Mouse (Mus musculus) frontal cortex, postnatal 25 days (tissue): ENCODE measurements around the gene Galnt10.
A peak's percentile ranks its signal among the peaks of the same experiment; 100 is the strongest.

ENCODE experiments used
- DNase-seq, 2 experiments: peaks; one replicate each; pipeline ENCODE4 v3.0.0; 2022; ENCODE audit warnings: low spot score in 2 of 2

Galnt10 gene

DNA sequence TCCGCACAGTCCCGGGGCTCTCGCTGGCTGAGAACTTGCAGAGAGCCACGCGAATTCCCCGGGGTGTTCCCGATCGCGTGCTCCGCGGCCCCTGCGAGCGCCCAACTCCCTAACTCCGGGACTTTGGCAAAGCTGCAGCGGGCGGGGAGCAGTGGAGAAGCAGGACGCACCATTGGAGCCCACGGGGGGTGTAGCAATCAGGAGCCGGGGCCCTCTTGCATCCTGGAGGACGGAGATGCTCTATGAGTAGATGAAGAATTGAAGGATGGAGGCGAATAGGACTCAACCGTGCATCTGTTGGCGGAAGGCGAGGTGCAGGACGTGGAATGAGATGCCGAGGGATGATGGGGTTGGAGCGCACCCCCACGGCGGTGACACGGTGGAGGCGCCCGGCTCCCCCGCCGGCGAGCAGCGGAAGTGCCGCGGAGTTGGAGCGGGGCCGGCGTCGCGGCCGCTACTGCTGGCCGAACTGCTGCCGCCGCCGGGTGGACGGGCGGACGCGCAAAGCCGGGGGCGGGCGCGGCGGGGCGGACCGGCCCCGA is at the start of gene Galnt10:
Gene Galnt10, plus strand, starts transcription at position 425 of the 542 bp plus-strand sequence.
- DNase-seq = peak; percentile 76 to 80

DNA sequence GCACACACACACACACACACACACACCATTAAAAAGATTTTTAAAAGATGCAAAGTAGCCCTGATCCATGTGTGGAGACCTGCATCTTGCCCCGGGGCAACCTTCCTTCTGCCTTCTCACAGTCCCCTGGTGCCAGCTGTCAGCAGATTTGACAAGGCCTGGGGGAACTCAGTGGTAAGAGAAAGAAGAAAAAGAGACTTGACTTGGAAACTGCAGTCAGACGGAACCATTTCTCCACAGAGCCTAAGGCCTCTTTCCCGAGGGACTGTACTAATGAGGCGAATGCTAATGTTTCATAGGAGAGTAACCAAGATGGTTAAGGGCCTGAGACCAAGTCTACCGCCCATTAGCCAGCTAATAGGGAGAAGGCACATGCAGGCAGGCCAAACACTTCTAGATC is 49.3 kb upstream of the Galnt10 start:
- DNase-seq = no peak

DNA sequence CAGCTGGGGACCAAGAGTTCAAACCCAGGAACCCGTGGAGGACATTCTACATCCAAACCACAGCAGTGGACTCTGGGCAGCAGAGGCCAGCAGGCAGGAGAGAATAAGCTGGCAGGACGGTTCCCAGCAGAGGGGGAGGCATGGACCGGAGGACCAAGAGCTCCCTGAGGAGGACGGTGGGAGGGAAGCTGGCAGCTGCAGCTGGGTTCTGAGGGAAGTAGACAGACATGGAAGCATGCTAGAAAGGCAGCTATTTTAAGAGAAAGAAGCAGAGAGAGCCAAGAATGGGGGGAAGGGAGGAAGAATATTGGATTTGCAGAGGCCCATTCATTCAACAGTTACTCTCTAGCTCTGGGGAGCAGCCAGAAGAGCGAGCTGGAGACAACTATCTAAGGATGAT is 47.1 kb upstream of the Galnt10 start:
- peak; percentile 15 to 18 for DNase-seq

DNA sequence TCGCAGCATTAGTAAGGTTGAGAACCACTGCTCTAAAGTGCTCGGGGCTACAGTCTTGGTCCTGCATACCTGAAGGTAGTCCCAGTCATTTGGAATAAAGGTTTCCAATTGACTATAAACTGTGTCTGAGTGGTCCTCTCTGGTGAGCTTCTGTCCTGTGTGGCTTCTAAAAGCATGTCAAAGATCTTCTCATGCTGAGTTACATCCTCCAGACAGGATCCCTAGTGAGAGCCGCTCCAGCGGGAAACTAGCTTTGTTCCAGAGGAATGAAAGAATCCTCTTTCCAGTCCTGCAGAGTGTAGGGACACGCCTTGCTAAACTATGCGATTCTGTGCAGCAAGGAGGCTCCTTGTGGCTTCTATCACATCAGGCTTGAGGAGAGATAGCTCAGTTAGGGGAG is 45.9 kb upstream of the Galnt10 start:
- no peak for DNase-seq

DNA sequence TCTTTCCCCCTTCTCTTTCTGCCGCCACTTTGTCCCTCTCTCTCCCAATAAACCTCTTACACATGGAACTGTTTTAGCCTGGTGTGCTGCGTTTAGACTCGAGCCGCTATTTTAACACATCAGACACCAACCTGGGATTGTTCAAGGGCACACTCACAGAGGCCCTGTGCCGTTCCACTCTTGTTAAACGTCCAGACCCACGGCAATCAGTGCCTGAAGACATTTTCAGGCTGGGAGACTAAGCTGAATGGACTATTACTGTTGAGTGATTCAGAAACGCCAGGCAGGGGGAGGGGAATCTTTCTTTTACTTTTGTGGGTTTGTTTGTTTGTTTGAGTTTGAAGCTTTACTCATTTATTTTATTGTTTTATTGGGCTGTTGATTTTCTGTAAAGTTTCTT is 45.1 kb upstream of the Galnt10 start:
- DNase-seq = no peak

DNA sequence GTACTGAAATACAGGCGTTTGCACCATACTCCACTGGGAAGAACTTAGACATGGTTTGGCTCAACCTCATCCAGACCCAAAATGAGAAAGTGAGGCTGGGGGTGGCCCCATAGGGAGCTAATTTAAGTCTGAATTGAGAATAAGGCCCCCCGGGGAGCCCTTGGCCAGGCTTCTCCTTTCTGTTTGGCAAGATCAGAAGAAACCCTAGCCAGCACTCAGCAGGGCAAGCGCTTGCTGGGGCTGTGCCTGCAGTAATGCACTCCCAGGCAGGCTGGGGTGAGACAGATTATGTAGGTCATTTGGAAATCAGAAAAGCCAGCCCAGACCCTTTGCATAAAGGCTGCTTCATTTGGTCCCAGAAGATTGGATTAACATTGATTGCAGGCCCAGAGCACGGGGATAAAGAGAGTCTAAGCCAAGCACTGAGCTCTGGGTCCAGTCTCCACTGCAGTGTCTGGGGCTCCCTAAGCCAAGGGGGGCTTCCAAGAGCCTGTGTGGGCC is 44.6 kb upstream of the Galnt10 start:
- DNase-seq = peak; percentile 17 to 39

DNA sequence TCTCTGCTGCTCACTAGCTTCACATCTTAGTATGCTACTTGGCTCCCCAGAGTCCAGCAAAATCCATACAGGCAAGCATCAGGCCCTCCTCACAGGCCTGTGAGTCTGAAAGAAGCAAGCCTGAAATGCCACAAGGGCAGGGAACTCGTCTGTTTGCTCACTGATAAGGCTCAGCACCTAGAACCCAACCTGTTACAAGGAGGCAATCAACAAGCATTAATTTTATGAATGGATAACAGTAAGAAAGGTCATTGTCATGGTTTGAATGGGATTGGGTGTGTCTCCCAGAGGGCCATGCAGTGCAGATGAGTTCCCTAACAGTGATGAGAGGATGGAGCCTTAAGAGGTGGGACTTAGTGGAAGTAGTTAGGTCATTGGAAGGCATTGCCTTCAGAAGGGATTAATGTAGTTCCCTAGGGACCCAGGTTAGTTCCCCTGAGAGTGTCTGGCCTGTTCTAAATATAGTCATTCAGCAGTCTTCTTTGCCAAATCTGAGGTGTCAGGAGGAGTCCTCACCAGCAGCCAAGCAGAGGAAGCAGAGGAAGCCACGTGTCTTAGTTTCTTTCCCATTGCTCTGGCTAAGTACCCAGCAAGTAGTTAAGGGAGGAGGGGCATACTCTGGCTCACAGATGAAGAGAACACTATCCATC is 43.3 kb upstream of the Galnt10 start:
- no peak for DNase-seq

DNA sequence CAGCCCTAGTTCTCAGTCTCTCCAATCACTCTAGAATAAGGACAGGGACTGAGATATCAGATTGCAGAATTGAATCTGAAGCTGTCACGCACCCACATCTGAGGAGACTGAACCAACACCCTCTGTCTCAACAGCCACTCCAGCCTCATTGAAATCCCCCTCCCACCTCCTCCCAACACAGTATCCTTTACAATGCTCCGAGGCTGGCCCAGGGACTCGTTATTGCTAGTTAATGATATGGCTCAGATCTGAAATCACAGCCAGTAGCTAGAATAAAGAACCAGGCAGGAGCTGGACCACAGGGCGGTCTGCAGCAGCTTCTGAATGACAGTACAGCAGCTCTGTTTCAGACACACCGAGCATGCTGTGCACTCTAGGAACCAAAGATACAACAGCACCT is 40.2 kb upstream of the Galnt10 start:
- no peak for DNase-seq

DNA sequence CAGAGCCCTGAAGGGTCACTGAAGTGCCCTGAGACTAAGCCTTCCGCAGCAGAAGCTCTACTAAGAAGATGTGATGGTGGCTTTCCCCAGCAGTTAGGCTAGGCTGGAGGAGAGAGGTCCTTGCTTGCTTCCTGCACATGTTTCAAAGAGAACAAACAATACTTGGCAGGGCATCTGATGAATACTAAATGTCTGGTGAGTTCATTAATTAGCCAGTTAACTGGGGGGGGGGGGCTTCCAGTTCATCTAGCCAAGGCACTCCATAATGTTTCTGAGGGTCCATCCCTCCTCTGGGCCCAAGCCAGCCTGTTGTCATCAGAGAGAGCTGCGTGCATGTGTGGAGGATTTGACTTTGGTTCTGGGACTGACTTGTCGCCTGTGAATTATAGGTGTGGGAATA is 39.6 kb upstream of the Galnt10 start:
- no peak for DNase-seq

DNA sequence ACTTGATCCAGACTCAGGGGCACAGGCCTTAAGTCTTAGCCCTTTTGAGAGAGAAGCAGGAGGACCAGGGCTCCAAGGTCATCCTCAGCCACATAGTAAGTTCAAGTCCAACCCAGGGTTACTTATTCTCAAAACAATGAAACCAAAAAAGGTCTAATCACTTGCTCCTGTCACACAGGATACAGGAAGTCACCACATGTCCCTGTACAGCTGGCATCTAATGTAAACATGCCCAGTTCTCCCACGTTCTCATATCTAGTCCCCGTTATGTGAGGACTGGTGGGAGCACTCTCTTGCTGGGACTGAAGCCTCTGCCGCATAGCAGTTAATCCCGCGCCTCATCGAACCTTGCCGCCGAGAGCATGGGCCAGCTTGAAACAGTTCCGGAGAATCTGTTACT is 30.7 kb upstream of the Galnt10 start:
- DNase-seq = no peak

DNA sequence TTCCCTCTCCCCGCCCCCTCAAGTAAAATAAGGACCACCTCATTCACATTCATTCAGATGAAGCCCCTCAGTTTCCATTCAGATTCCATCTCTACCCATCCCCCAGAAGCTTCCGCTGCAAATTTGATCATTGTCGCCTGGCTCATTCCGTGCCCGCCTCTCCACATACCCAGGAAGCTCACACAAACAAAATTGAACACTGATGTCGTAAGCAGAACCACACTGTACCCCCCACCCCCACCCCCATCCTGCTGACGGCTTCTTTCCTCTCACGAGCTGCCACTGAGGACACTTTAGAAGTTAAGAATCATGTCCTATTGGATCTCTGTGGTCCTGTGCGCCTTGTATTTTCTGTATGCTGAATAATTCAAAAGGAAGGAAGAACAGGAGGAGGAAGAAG is 30.0 kb upstream of the Galnt10 start:
- DNase-seq = no peak

DNA sequence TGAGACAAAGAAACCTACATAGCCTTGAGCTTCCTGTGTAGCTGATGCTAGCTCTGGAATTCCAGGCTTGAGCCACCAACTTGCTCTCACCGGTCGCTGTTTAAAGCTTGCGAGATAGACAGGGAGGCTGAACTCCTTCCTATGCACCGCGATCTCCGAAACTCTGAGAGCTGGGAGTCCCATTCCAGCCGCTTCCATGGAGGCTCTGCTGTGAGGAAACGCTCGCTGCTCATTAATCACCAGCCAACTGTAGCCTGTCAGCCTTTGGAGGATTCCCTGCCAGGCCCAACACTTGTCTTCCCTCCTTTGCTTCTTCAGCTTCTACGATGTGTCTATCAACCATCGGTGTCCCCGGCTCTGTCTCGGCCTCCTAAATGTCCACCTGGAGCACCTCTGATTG is 29.4 kb upstream of the Galnt10 start:
- DNase-seq = no peak

DNA sequence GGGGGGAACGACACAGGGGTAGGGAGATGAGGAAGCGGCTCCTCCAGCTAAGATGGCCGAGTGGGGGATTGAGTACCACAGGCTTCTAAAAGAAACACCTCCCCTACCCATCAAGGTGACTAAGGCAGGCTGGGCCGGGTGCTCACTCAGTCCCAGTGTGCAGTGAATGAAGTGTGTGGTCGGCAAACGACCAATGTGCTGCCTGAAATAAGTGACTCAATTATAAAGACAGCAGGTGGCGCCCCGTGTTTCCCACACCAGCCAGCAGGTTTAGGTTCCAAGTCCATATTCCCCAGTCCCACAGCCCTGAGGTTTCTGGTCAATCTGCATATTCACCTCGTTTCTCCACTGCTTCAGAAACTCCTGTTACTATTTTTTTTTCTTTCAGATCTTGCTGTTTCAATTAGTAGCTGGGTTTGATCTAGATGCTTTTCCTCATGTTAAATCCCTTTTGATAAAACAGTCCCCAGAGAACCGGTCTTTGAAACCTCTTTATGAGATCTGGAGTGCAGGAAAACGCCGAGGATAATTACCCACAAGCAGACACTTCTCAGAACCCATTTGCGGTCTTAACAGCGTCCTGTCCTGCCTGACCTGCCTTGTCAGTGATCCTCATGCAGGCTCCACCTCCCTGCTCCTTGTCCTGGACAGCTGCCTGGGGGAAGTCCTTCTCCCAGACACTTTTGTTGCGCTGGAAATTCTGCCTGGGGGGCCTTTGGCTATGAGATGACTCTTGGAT is 27.5 kb upstream of the Galnt10 start:
- peak in 1 of 2 experiments; percentile 28 for DNase-seq

DNA sequence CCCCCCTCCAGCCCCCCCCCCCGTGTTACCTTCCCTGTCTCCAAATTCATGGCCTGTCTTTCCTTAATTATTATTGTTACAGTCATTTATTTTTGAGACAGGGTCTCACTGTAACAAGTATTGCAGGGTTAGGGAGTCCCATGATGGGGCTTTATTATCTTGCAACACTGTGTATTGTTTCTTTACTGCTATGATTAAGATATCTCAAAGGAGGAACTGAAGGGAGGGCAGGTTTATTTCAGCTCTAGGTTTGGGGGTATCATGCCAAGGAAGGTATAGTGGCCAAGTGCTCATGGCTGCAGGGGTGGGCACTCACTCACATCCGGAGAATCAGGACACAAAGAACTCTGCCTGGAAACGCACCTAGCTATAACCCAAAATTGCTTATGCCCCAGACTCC is 23.8 kb upstream of the Galnt10 start:
- no peak for DNase-seq

DNA sequence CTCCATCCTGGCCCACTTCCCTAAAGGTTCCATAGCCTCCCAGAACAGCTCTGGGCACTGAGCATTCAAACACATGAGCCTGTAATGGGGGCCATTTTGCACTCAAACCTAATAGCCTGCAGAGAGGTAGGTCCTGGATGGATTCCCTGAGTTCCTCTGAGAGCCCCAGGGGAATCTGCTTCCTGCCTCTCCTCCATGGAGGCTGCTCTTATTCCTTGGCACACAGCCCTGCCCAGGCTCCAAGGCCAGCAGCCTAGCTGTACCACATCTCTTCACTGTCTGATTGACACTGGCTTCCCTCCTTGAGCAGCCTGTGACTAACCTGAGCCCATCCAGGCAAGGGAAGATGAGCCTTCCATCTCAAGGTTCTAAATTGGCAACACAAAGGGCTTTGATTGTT is 23.4 kb upstream of the Galnt10 start:
- no peak for DNase-seq

DNA sequence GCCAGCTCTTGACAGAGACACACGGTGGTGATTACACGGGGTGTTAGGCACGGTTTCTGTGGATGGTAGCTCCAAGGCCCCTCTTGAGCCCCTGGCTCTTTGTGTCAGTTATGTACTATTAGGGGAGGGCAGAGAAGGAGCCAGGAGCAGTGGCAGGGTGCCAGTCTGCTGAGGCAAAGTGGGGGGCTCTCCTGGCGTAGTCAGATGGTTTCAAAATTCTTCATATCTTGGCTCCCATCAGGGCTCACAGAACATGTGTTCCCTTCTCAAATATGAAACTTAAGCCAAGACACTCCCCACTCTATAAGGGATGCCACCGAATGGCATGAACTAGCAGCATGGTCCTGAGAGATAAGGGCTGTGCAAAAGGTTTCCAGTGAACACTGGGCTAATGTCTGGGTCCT is 20.8 kb upstream of the Galnt10 start:
- DNase-seq = no peak

DNA sequence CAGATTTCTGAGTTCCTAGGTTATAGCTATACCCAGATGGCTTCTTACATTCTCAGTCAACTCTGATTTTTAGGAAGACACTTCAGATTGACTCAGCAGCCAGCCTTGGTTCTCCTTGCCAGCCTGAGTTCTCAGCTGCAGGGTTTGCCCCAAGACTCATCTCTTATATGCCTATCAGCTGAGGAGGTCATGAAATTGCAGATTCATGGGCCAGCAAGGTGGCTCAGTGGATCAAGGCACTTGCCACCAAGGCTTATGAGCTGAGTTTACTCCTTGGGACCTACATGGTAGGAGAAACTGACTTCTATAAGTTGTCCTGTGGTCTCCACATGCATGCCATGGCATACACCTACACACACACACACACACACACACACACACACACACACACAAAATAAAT is 19.8 kb upstream of the Galnt10 start:
- no peak for DNase-seq

DNA sequence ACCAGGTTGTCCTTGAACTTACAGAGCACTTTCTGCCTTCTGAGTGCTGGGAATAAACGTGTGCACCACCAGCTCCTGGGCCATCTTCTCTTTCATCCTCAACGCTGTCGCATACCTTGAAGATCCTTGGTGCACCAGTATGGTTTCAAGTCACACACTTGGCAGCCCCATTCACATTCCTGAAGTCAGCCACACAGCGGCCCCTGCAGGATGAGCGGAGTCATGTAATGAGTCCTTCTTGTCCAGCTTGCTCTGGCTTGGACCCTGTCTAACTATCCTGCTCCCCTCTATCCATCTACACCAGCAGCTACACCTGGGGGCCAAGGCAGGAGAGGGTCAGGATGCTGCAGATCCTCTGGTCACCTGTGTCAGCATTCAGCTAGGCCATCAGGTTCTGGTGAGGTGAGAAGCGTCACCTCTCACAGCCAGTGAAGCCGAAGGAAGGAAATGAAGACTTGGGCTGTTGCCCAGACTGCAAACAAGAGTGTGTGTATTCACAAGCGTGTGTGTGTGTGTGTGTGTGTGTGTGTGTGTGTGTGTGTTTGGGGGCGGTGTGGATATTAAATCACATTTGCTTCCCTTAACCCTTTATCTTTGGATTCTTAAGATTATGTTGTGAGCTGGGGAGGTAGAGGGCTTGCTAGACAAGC is 18.0 kb upstream of the Galnt10 start:
- no peak for DNase-seq

DNA sequence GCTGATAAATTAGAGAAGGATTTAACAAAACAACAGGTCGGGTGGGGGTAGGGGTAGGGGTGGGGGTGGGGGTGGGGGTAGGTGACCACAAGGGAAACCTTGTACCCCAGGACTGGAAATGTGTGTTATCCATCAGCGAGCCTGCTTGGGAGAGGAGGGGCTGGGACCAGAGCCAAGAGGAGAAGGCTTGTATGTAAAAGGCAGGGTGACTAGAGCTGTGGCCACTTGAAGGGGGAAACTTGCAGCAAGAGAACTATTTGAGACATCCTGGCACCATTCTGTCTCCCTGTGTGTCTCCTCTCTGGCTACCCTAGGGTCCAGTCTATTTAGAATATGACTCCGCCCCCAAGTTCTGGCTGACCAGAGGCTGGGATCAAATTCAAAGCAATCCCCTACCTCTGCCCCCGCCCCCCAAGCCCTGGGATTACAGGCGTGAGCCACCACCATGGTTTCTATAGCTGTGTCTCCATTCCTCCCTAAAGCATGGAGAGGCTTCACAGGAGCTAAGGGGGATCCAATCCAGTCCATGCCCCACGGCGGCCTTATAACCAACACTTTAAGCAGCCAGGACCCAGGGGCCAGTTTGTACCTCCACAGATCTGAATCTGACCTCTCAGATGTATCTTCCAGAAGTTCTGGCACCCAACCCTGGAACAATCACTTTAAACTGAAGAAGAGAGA is 13.3 kb upstream of the Galnt10 start:
- no peak for DNase-seq

DNA sequence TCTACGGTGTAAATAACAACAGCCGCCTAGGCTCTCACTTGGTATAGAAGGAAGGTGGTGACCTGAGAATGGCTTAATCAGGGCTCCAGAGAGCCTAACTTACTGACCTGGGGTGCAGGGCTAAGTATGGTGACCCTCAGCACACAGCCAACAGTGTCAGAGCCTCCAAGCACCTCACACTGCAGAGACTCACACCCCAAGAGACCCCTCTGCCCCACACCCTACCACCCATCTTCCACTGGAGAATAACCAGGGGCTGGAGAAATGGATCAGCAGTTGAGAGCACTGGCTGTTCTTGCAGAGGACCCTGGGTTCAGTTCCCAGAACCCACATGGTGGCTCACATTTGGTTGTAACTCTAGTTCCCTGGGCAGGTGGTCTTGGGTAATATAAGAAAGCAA is 12.2 kb upstream of the Galnt10 start:
- no peak for DNase-seq

DNA sequence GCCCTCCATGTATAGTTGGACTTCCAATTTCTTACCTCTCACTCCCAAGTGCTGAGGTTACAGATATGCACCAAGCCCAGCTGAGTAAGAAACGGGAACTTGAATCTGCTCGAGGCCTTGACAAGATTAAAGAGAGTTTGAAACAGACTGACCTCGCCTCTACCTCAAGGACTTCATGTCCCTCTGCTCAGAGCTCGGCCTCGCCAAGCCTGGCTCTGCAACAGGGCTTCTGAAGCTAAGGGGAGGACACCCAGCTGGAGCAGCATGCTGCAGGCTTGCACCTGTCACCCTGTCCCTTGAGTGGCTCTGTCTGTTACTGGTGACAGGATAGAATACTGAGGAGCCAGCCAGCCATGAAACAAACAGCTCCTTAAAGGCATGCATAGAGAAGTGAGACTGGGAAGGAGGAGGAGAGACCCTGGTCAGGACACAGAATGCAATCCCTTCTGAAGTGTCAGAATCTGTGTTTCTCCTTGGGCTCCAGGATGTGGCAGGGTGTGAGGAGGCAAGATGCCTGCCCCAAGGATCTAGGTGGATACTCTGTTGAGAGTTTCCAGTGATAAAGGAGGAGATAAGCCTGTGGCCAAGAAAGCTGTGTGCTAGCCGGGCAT is 11.2 kb upstream of the Galnt10 start:
- no peak for DNase-seq

DNA sequence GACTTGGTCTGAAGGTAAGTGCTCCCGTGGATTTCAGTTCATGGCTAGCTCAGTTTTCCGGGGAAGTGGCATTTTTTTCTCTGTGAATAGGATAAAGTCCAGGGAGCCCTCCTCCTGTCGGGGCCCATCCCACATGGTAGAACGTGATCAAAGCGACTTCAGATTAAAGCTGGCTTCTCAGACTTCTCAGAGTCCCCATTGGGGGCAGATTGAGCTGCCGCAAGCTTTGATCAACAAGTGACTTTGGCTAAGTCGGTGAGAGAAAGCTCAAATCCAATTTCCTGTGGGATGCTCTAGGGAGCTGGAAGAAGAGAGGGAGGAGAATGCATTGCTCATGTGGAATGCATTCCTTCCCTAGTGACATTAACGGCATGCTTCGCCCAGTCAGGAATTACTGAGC is 10.1 kb upstream of the Galnt10 start:
- DNase-seq = no peak
